Mouse (Mus musculus): ENCODE results near the gene Rnf150.

DNA sequence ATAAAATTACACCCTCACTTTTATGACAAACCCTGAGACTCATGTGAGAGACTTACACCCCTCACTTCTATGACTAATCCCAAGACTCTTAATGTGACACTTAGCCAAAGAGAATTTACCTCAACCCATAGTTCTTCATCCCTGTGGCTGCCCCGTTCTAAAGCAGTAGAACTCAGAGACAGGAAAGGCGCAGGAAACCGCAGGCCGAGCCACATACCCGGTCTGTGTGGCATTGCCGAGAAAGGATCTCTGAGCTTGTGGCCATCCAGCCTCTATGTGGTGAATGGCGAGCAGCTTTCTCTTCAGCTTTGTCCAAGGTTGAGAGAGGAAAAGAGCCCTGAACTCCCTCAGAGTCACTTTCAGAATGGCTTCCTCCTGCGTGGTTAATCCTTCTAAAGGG lies 223.5 kb downstream of the Rnf150 start:
- TF ChIP-seq CTCF (IDR thresholded peaks at IDR 0.05; ENCODE audit: extremely low read depth, insufficient read depth, low read length) = no peak
- no peak for TF ChIP-seq POLR2A (IDR thresholded peaks at IDR 0.05; ENCODE audit: extremely low read depth, insufficient read depth, low read length)

All from cortical plate, adult 2 months (tissue).